Mouse (Mus musculus) forebrain, embryonic 16.5 days (tissue): ENCODE measurements around the gene Grm6. TPM values are rescaled to one million over a fixed set of nuclear protein-coding genes. Genes with fewer than 3 reads are reported as not detected.

Source experiments
- ATAC-seq: fragments of 200-750 bp; cut with Nextera tagmentation; 2 replicates; pipeline ENCODE4 v1.8.0; 2017; ENCODE audit warnings: mild to moderate bottlenecking, moderate library complexity
- H3K27ac ChIP-seq: fragments of 300-500 bp; sonication (generic); 2 replicates; pipeline ENCODE4 v1.5.1; 2014; ENCODE audit warnings: low read length, control low read depth
- H3K27me3 ChIP-seq: fragments of 300-500 bp; sonication (generic); replicated peaks from 2 replicates; pipeline ENCODE4 v1.6.1; 2014; ENCODE audit warnings: low read length; ENCODE audit not compliant: control insufficient read depth, insufficient read depth
- H3K36me3 ChIP-seq: fragments of 300-500 bp; sonication (generic); 2 replicates; pipeline ENCODE4 v1.6.1; 2014; ENCODE audit not compliant: control insufficient read depth, insufficient read depth
- H3K4me1 ChIP-seq: fragments of 300-500 bp; sonication (generic); replicated peaks from 2 replicates; pipeline ENCODE4 v1.6.1; 2014; ENCODE audit warnings: low read length; ENCODE audit not compliant: control insufficient read depth, insufficient read depth
- H3K4me2 ChIP-seq: fragments of 300-500 bp; sonication (generic); 2 replicates; pipeline ENCODE4 v1.6.1; 2014; ENCODE audit warnings: mild to moderate bottlenecking, low read length, control low read depth
- H3K4me3 ChIP-seq: fragments of 300-500 bp; sonication (generic); replicated peaks from 2 replicates; pipeline ENCODE4 v1.5.1; 2014; ENCODE audit warnings: mild to moderate bottlenecking, low read length, control low read depth
- H3K9ac ChIP-seq: fragments of 300-500 bp; sonication (generic); replicated peaks from 2 replicates; pipeline ENCODE4 v1.6.1; 2014; ENCODE audit warnings: low read depth, low read length, control low read depth
- H3K9me3 ChIP-seq: fragments of 300-500 bp; sonication (generic); 2 replicates; pipeline ENCODE4 v1.6.1; 2016; ENCODE audit warnings: low read length; ENCODE audit not compliant: control insufficient read depth
- WGBS: fragments of 180-500 bp; shearing (Covaris S2); extraction: QIAGEN DNeasy Blood & Tissue Kit; methylation state at CpG from one replicate; pipeline ENCODE4 v1.1.7; 2014; 5-methylcytosine and 5-hydroxymethylcytosine counted together
- polyA plus RNA-seq: library from polyadenylated mRNA; unstranded; fragments of >200 nt; fragmentation: Nextera tagmentation; extraction: Ambion mirVana; gene quantifications from 2 replicates; pipeline ENCODE4 v1.2.1, GENCODE M21; 2015

The Grm6 gene
- polyA plus RNA-seq, 1 experiment from 2014 or later: not detected

DNA sequence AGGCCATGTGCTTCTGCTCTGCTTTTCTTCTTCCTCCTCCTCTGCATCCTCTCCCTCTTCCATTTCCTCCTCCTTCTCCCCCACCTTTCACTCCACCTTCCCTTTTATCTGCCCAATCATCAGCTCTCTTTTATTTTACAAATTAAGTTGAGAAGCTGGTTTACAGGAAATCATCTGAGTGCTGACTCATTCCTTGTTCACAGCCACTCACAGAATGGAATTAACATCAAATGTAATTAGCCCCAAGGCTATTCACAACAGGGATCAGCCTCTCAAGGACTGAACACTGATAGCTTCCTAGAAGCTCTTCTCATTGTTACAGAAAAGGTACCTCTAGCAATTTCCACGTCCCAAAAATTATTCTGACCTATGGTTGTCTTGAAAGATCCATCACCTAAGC is 46.9 kb downstream of the Grm6 start:
- H3K4me2 ChIP-seq: no peak overlapping the region
- H3K9me3 ChIP-seq: peaks cover 59% of the 10 kb centered on the region
- no peak overlapping the region for H3K9ac ChIP-seq
- H3K27me3 ChIP-seq: no peaks in the 10 kb centered on the region
- 90% methylated on average over 1 of the region's 1 CpGs for WGBS
- H3K4me3 ChIP-seq: no peak overlapping the region
- no peak overlapping the region for H3K27ac ChIP-seq
- no peaks in the 10 kb centered on the region for H3K4me1 ChIP-seq
- no peak for ATAC-seq
- H3K36me3 ChIP-seq: peaks cover 42% of the 10 kb centered on the region

DNA sequence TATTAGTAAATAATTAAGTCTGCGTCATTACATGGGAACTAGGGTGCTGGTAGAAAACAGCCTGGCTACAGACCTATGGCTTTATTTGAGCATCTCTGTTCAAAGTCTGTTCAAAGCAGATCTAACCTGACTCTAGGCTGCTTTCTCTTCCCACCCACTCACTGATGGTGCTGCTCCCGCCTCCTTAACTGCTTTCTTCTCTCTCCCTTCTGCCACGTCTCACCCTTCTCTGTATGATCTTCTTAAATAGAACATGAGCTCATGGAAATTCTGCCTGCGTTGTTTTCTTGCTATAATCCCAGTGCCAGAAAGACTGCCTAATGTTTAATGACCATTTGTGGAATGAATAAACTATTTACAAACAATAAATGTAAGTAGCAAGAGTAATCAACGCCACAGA is 57.7 kb downstream of the Grm6 start:
- Histone ChIP-seq H3K36me3 (peaks cover 93% of the 10 kb centered on the region), H3K27me3 (no peaks in the 10 kb centered on the region), H3K4me3 (no peak overlapping the region), H3K27ac (no peak overlapping the region), H3K4me2 (no peak overlapping the region), H3K9me3 (peaks cover 66% of the 10 kb centered on the region), H3K4me1 (no peaks in the 10 kb centered on the region), H3K9ac (no peak overlapping the region)
- no peak for ATAC-seq
- WGBS: 86% methylated on average over 5 of the region's 5 CpGs

DNA sequence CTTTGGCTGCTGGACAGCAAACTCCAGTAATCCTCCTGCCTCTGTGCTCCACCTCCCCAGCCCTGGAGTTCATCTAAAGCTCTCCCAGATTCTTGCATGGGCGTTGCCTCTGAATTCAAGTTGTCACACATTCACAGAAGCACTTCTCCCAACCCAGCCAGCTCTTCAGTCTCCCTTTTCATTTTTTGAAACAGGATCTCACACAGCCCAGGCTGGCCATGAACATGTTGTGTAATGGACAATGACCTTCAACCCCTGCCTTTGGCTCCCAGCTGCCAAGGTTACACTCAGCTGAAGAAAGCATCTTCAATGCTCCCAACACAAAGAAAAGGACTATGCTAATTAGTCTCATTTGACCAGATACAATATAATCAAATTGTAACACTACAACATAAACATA is 62.8 kb downstream of the Grm6 start:
- Histone ChIP-seq H3K9ac (no peak overlapping the region), H3K36me3 (peaks cover 51% of the 10 kb centered on the region), H3K27ac (no peak overlapping the region), H3K4me1 (peaks cover 3% of the 10 kb centered on the region; the same call in 1 of the 2 replicates), H3K9me3 (peaks cover 32% of the 10 kb centered on the region), H3K4me3 (no peak overlapping the region), H3K4me2 (no peak overlapping the region), H3K27me3 (no peaks in the 10 kb centered on the region)
- 94% methylated on average over 1 of the region's 1 CpGs for WGBS
- no peak for ATAC-seq

DNA sequence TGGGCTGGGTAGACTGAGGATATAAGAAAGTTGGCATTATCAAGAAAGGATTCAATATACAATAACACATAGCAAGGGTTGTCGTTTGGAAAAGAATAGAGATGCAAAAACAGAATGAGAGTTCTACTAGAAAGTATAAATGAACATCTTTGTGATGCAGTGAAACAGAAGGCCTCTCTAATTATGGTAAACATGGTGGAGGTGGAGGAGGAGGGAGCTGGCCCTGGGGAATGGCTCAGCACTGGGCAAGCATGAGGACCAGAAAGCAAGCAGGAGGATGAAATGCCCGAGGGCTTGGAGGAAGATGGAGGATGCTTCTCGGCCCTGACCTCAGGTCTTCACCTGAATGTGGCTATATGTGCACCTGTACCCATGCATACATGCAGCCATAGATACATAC is 64.0 kb downstream of the Grm6 start:
- Histone ChIP-seq H3K9me3 (peaks cover 32% of the 10 kb centered on the region), H3K4me1 (peaks cover 3% of the 10 kb centered on the region; the same call in 1 of the 2 replicates), H3K4me3 (no peak overlapping the region), H3K9ac (no peak overlapping the region), H3K27ac (no peak overlapping the region), H3K27me3 (no peaks in the 10 kb centered on the region), H3K4me2 (no peak overlapping the region), H3K36me3 (peaks cover 39% of the 10 kb centered on the region)
- 89% methylated on average over 3 of the region's 3 CpGs for WGBS
- no peak for ATAC-seq

Other genes with a start within 250 kb of the Grm6 start
- gene Adamts2, start 248.6 kb upstream of the Grm6 start, polyA plus RNA-seq: 3.4 and 4.5 TPM in 2 replicates
- 69.8 and 76.5 TPM in 2 replicates for gene Zfp354c, start 23.0 kb upstream of the Grm6 start, polyA plus RNA-seq
- gene Zfp879, start 9.1 kb upstream of the Grm6 start, polyA plus RNA-seq: 1.9 and 2.4 TPM in 2 replicates
- gene Zfp454, start 37.0 kb downstream of the Grm6 start, polyA plus RNA-seq: 17.4 and 18.8 TPM in 2 replicates
- 54.2 and 54.9 TPM in 2 replicates for gene Zfp2, start 65.5 kb downstream of the Grm6 start, polyA plus RNA-seq
- 3.9 and 4.4 TPM in 2 replicates for gene Zfp354b, start 80.9 kb downstream of the Grm6 start, polyA plus RNA-seq
- gene 4933414I15Rik, start 93.1 kb downstream of the Grm6 start, polyA plus RNA-seq: not detected in 2 replicates
- not detected in 2 replicates for gene Prop1, start 103.1 kb downstream of the Grm6 start, polyA plus RNA-seq
- not detected in 2 replicates for gene Olfr1378, start 115.8 kb downstream of the Grm6 start, polyA plus RNA-seq
- not detected in 2 replicates for gene Olfr1377, start 131.3 kb downstream of the Grm6 start, polyA plus RNA-seq
- gene Olfr51, start 152.9 kb downstream of the Grm6 start, polyA plus RNA-seq: not detected in 2 replicates
- gene Olfr54, start 163.6 kb downstream of the Grm6 start, polyA plus RNA-seq: not detected in 2 replicates
- not detected in 2 replicates for gene Olfr1375, start 197.4 kb downstream of the Grm6 start, polyA plus RNA-seq
- gene Zfp354a, start 208.6 kb downstream of the Grm6 start, polyA plus RNA-seq: 14.7 and 16.0 TPM in 2 replicates